Mouse (Mus musculus): ENCODE data around the gene Cdh15. TPM values are rescaled to one million over a fixed set of nuclear protein-coding genes. Genes with fewer than 3 reads are reported as not detected.

The Cdh15 gene
- total RNA-seq, 2 experiments from 2014 or later, result 0.22 to 0.99 TPM

- no peak for DNase-seq (ENCODE audit: low spot score in 2 of 2)
These were observed 35.9 kb downstream of the Cdh15 start for GRCm38 (mm10) chr8:122883671-122884070.

- DNase-seq (ENCODE audit: low spot score in 2 of 2), result no peak
These were observed 43.7 kb downstream of the Cdh15 start for GRCm38 (mm10) chr8:122891440-122891839.

GRCm38 (mm10) chr8:122893451-122893850 lies 45.7 kb downstream of the Cdh15 start:
- DNase-seq (ENCODE audit: low spot score in 2 of 2), result peak in 1 of 2 experiments; percentile 48

DNA sequence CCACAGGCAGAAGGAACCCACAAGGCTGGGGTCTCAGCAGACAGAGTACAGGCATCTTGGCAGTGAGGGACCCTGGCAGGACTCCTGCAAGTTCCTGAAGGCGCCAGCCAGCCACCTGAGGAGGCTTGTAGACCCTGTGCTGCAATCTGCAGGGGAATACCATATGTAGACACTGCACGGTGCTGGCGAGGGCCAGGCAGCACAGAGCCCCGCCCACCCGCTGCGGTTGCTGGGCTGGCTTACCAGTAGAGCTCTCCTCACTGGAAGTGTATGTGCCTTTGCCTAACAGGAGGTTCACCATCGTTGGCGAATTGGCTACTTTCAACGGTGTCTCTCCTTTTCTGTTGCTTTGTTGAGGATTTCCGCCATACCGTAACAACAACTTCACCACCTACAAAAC lies 48.6 kb downstream of the Cdh15 start:
- no peak for DNase-seq (ENCODE audit: low spot score in 2 of 2)

- DNase-seq (ENCODE audit: low spot score in 2 of 2), result no peak
These were observed 49.4 kb downstream of the Cdh15 start for GRCm38 (mm10) chr8:122897200-122897599.

GRCm38 (mm10) chr8:122898018-122898417 lies 50.3 kb downstream of the Cdh15 start:
- no peak for DNase-seq (ENCODE audit: low spot score in 2 of 2)

GRCm38 (mm10) chr8:122898473-122898872 lies 50.7 kb downstream of the Cdh15 start:
- no peak for DNase-seq (ENCODE audit: low spot score in 2 of 2)

GRCm38 (mm10) chr8:122899085-122899484 lies 51.3 kb downstream of the Cdh15 start:
- DNase-seq (ENCODE audit: low spot score in 2 of 2), result no peak

DNA sequence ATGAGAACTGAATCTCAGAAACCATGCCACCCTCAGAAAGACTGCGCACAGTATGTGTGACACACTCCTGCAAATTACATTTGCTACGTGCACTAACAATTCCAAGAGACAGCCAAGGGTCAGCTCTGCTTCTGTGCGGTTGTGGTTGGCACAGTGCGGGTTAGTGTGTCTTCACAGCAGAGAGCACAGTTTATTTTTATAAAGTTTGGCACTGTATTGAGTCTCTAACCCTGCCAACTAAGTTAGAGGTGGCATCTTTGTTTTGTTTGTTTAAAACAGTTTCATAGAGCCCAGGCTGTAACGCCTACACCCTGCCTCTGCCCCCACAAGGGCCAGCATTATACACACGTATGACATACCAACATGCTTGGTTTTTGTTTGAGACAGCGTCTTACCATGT lies 53.7 kb downstream of the Cdh15 start:
- DNase-seq (ENCODE audit: low spot score in 2 of 2), result no peak

DNA sequence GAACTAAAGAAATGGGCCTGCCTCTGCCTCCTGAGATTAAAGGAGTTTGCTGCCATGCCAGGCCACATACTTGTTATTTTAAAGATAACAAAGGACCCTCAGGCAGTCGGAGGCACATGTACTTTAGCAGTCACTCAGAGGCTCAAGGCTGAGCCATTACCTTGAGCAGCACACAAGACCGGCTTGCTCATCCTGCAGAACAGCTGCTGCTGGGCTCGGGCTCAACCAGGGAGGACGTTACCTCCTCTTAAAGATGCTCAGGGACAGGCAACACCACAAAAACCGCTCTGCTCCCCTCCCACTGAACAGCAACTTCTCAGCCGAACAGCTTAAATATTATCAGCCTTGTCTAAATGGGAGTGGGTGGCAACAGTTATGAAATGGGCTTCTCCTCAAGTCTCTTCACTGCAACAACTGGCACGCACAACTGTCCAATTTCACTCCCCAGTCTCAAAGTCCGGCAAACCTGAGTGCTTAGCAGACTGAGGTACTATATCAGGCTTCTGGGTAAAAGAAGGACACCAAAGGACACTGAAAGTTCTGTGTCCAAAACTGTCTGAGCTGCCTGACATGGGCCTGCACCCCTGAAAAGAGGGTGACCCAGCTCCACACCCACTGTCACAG lies 54.2 kb downstream of the Cdh15 start:
- DNase-seq (ENCODE audit: low spot score in 2 of 2), result no peak

- DNase-seq (ENCODE audit: low spot score in 2 of 2), result peak in 1 of 2 experiments; percentile 26
These were observed 54.8 kb downstream of the Cdh15 start for GRCm38 (mm10) chr8:122902581-122902980.

GRCm38 (mm10) chr8:122903002-122903401 lies 55.2 kb downstream of the Cdh15 start:
- DNase-seq (ENCODE audit: low spot score in 2 of 2), result no peak

- no peak for DNase-seq (ENCODE audit: low spot score in 2 of 2)
These were observed 56.7 kb downstream of the Cdh15 start for GRCm38 (mm10) chr8:122904496-122904895.

DNA sequence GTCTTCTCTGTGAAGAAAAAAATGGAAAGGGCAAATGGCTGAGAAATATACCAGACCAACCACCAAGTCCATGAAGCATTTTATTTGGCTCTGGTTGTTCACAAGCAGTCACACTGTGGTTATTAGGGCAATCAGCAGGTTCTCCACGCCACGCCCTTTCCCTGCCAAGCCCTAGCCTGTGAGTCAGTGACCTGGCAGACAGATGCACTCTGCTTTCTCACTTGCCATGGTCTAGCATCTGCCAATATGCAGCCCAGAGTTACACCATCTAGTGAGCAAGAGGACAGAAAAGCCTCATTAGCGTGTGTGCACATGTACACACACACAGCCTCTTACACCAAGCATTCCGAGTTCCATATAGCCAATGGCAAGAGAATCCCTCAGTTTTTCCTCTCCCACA lies 57.6 kb downstream of the Cdh15 start:
- peak in 1 of 2 experiments; percentile 49 for DNase-seq (ENCODE audit: low spot score in 2 of 2)

GRCm38 (mm10) chr8:122906463-122907021 lies 58.8 kb downstream of the Cdh15 start:
- peak; percentile 82 to 92 for DNase-seq (ENCODE audit: low spot score in 2 of 2)

DNA sequence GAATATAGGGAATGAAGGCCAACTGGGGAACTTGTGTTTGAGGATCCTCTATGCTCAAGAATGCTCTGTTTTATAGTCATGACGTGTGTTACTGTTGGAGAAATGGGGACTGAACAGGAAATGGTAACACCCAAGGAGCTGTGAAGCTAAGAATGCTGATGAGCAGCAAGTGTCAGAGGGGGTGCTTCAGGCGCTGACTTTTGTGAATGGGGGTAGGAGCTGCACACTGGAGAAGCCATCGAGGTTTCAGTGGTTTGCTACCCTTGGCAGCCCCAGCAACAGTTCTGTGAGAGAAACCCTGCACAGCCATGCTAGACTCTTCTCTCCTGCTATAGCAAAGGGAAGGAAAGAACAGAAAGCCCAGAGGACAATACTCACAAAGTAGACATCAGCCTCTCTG lies 64.4 kb downstream of the Cdh15 start:
- DNase-seq (ENCODE audit: low spot score in 2 of 2), result no peak

DNA sequence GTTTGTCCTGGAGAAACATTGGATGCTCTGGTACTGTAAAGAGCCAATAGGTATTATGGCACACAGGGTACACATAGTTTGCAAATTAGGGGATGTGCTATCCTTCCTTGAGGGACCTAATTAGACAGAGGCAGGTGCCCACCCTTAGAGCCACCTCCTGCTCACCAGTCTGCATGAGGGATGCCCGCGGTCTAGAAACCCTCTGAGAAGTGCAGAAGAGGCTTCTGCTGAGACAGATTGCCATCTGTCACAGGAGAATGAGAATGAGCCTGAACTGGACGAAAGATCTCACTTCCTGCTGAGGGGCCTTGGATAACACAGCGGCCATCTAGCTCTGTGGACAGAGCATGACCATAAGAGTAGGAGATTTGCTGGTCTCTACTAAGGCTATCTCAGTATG lies 65.1 kb downstream of the Cdh15 start:
- DNase-seq (ENCODE audit: low spot score in 2 of 2), result no peak

DNA sequence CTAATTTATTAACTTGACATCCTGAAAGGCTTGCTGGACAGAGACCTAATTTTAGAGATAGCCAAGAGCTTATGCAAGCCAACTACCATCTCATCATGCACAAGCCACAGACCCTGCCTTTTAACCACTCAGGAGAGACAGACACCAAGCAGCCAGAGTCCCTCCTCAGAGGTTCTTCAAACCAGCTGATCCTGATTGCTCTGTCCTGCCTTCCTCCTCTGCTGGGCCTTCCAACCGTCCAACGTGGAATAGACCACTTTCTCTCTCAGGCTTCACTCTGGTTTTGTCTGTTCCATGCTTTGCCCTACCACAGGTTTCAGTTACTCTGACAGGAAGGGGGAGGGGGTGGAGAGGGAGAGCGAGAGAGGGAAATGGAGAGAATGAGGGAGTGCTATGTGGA lies 69.0 kb downstream of the Cdh15 start:
- no peak for DNase-seq (ENCODE audit: low spot score in 2 of 2)

Other genes starting within 250 kb of the Cdh15 start
- gene Galns, start 236.5 kb upstream of the Cdh15 start, total RNA-seq (2021), result 1 to 10 TPM; 5.0 to 6.1 TPM
- 10 to 100 TPM; 63.1 to 64.5 TPM for gene Trappc2l, start 236.3 kb upstream of the Cdh15 start, total RNA-seq (2021)
- gene Pabpn1l, start 225.2 kb upstream of the Cdh15 start, total RNA-seq (2021), result not detected
- gene Cbfa2t3, start 148.9 kb upstream of the Cdh15 start, total RNA-seq (2021), result 10 to 100 TPM; 10.5 to 28.9 TPM
- gene Acsf3, start 72.5 kb upstream of the Cdh15 start, total RNA-seq (2021), result 10 to 100 TPM; 42.0 to 76.0 TPM
- 10 to 100 TPM; 69.1 to 93.7 TPM for gene Ankrd11, start 194.3 kb downstream of the Cdh15 start, total RNA-seq (2021)
- gene Spg7, start 215.0 kb downstream of the Cdh15 start, total RNA-seq (2021), result 10 to 100 TPM; 86.9 to 88.3 TPM

Measured in adrenal gland, adult 18-20 months (tissue).